Mouse (Mus musculus) kidney, embryonic 15.5 days (tissue): ENCODE results near the gene 1700029I15Rik. TPM values are rescaled to one million over a fixed set of nuclear protein-coding genes. Genes with fewer than 3 reads are reported as not detected.
A peak's percentile ranks its signal among the peaks of the same experiment; 100 is the strongest.
"Not testable (repeated sequence)": the region's sequence is repeated elsewhere in the genome, so short reads cannot be mapped to it uniquely, and the experiment has no call there.

Experiments used
- ATAC-seq: fragments of 200-750 bp; cut with Nextera tagmentation; replicated peaks from 2 replicates; pipeline ENCODE4 v1.8.0; 2017; ENCODE audit warnings: moderate TSS enrichment; ENCODE audit not compliant: low FRiP score
- H3K27ac ChIP-seq: fragments of 300-500 bp; sonication (generic); 2 replicates; pipeline ENCODE4 v1.5.1; 2015; ENCODE audit warnings: mild to moderate bottlenecking, inconsistent platforms
- H3K27me3 ChIP-seq: fragments of 300-500 bp; sonication (generic); 2 replicates; pipeline ENCODE4 v1.6.1; 2015; ENCODE audit warnings: inconsistent platforms
- H3K36me3 ChIP-seq: fragments of 300-500 bp; sonication (generic); 2 replicates; pipeline ENCODE4 v1.6.1; 2015; ENCODE audit warnings: inconsistent platforms
- H3K4me1 ChIP-seq: fragments of 300-500 bp; sonication (generic); 2 replicates; pipeline ENCODE4 v1.6.1; 2015; ENCODE audit warnings: inconsistent platforms
- H3K4me2 ChIP-seq: fragments of 300-500 bp; sonication (generic); 2 replicates; pipeline ENCODE4 v1.6.1; 2015; ENCODE audit warnings: moderate library complexity, mild to moderate bottlenecking, inconsistent platforms
- H3K4me3 ChIP-seq: fragments of 300-500 bp; sonication (generic); replicated peaks from 2 replicates; pipeline ENCODE4 v1.5.1; 2015; ENCODE audit warnings: mild to moderate bottlenecking, inconsistent platforms
- H3K9ac ChIP-seq: fragments of 300-500 bp; sonication (generic); 2 replicates; pipeline ENCODE4 v1.6.1; 2015; ENCODE audit warnings: mild to moderate bottlenecking, inconsistent platforms
- H3K9me3 ChIP-seq: fragments of 300-500 bp; sonication (generic); replicated peaks from 2 replicates; pipeline ENCODE4 v1.6.1; 2016; ENCODE audit warnings: inconsistent platforms
- WGBS: fragments of 180-500 bp; shearing (Covaris S2); methylation state at CpG from one replicate; pipeline ENCODE4 v1.1.7; 2015; ENCODE audit warnings: mixed read lengths; 5-methylcytosine and 5-hydroxymethylcytosine counted together
- polyA plus RNA-seq: library from polyadenylated mRNA; unstranded; fragments of >200 nt; fragmentation: Nextera tagmentation; extraction: Ambion mirVana; gene quantifications from 2 replicates; pipeline ENCODE4 v1.2.1, GENCODE M21; 2015

1700029I15Rik gene
- polyA plus RNA-seq, 1 experiment from 2014 or later: 3.2 TPM

DNA sequence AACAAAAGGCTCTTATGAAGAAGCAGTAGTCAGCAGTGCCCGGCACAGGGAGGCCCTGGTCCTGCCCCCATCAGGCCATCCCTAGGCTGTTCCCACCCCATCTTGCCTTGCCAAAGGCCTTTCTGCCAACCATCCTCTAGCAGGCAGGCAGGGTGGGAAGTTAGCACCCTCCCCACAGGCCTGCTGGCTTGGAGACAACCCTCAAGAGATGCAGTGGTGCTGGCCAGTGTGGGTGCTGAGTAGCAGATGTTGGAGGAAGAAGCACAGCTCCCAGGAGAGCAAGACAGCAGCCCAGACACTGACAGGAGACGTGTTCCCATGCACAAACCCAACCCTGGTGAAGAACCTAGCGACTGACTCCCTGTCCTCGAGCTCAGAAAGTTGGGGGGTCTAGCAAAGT is 5.3 kb downstream of the 1700029I15Rik start:
- Histone ChIP-seq H3K36me3 (peaks cover 49% of the 10 kb centered on the region), H3K9ac (no peak overlapping the region), H3K27me3 (no peaks in the 10 kb centered on the region), H3K9me3 (no peaks in the 10 kb centered on the region), H3K27ac (no peak overlapping the region), H3K4me2 (0 out of 2 replicates have a peak overlapping the region, but pooled peaks have one; percentile 88), H3K4me3 (0 out of 2 replicates have a peak overlapping the region, but pooled peaks have one; percentile 81), H3K4me1 (peaks cover 47% of the 10 kb centered on the region)
- no peak for ATAC-seq
- 88% methylated on average over 4 of the region's 4 CpGs for WGBS

DNA sequence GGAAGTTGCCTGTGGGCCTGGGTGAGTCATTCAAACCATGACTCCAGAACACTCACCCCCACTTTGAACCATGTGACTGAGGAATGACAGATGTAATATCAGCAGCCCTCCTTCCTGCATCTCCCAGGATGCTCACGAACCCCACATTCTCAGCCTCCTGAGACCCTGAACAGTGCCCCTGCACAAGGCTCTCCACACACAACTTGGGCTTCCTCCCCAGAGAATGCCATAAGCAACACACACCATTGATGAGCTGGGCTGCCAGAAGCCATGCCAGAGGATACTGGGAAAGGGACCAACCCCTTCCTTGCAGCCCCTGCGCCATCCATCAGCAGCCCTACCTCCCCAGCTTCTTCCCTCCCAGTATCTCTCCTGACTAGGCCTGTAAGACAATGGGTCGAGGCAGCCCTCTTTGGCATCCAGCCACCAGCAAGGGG is 5.8 kb downstream of the 1700029I15Rik start:
- peaks cover 52% of the 10 kb centered on the region for H3K4me1 ChIP-seq
- 0 out of 2 replicates have a peak overlapping the region, but pooled peaks have one; percentile 88 for H3K27ac ChIP-seq
- H3K4me3 ChIP-seq: peak overlapping the region; percentile 81
- peak overlapping the region; percentile 69 for H3K9ac ChIP-seq
- no peaks in the 10 kb centered on the region for H3K9me3 ChIP-seq
- H3K4me2 ChIP-seq: peak overlapping the region; percentile 88
- ATAC-seq: no peak
- H3K27me3 ChIP-seq: no peaks in the 10 kb centered on the region
- 61% methylated on average over 3 of the region's 3 CpGs for WGBS
- H3K36me3 ChIP-seq: peaks cover 44% of the 10 kb centered on the region

DNA sequence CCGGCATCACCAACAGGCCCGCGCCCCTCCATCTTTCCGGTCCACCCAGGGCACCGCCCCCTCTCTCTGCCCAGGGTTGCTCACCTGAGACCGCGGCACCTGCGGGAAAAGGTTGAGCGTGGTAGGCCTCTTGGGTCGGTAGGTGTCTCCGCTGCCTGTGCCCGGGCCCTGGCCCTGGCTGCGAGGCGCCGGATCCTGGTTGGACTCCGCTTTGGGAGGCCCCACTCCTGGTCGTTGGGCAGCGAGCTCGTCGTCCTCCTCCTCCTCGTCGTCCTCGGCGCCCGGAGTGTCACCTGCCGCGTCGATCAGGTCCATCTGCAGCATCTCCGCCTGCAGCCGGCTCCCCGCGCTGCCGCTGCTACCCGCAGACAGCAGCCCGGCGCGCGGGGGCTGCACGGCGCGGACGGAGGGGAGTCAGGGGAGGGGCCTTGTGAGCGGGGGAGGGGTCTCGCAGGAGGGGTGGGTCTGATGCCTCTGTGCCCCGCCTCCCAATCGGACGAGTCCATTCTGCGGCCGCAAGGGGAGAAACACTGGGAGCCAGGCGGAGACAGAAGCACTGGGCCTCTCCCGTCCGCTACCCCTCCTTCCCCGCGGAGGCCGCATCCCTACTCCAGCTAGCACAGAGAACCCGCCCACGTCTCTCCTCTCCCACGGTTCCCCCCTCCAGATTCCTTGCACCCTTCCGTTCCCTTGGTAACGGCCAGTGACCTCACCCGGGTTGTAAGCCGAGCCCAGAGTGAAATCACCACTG is 6.7 kb downstream of the 1700029I15Rik start:
- peak overlapping the region; percentile 88 for H3K27ac ChIP-seq
- under 1% methylated on average over 61 of the region's 62 CpGs for WGBS

DNA sequence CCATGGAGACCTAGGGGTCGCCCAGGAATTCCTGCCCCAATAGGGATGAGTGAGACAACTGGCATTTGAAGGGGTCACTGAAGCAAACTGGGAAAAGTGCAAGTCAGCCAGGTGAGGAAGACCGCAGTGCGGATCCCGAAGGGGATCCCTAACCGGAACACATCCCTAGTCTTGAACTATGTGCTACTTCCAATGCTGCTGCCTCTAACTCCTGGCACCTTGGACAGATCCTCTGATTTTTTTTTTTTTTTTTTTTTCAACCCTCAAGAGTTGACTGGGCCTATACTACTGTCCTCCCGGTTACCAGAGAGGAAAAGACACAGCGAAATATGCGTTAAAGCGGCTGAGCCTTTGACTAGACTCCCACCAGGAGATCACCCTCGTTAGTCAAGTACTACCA is 7.3 kb downstream of the 1700029I15Rik start:
- peaks cover 29% of the 10 kb centered on the region for H3K36me3 ChIP-seq
- peak overlapping the region; percentile 81 for H3K4me3 ChIP-seq
- peaks cover 56% of the 10 kb centered on the region for H3K4me1 ChIP-seq
- no peaks in the 10 kb centered on the region for H3K9me3 ChIP-seq
- 4% methylated on average over 10 of the region's 10 CpGs for WGBS
- peak overlapping the region; percentile 88 for H3K4me2 ChIP-seq
- ATAC-seq: no peak
- no peaks in the 10 kb centered on the region for H3K27me3 ChIP-seq
- H3K9ac ChIP-seq: 0 out of 2 replicates have a peak overlapping the region, but pooled peaks have one; percentile 69
- H3K27ac ChIP-seq: peak overlapping the region; percentile 88

More for the DNA sequence above, 6.7 kb downstream of the 1700029I15Rik start:
- peaks cover 56% of the 10 kb centered on the region for H3K4me1 ChIP-seq
- ATAC-seq: peak; percentile 90
- peak overlapping the region; percentile 81 for H3K4me3 ChIP-seq
- peaks cover 34% of the 10 kb centered on the region for H3K36me3 ChIP-seq
- H3K27me3 ChIP-seq: no peaks in the 10 kb centered on the region
- H3K9me3 ChIP-seq: no peaks in the 10 kb centered on the region
- H3K4me2 ChIP-seq: peak overlapping the region; percentile 88
- H3K9ac ChIP-seq: peak overlapping the region; percentile 69

DNA sequence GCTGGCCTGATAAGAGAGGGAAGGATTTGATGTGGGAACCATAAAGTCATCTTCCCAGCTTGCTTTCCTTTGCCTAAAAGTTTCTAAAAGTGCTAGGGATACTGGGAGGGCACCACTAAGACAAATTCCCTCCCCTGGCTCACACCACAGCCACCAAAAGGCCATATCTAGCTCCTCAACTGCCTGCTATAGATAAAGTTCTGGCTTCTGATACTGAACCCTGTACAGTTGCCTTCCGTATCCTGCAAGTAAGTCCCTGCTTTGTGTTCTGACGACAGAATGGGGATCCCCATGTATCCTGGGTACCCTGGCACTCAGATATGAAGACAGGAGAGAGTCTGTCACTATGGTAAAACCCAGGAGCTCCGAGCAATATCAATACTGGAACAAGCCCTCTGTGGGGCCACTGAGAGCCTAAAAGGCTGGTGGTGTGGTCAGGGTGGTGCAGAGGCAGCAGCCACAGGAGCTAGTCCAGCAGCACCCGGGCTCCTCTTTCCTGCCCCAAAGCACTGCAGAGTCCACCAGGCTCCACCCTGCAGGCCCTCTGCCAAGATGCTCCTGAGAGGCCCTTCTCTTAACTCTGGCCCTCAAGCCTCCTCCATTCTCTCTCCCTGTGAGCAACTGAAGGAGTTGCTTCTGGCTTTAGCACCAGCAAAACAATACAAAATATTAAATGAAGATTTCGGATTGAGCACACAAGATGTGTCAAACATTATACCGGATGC is 8.0 kb downstream of the 1700029I15Rik start:
- no peak for ATAC-seq
- peaks cover 56% of the 10 kb centered on the region for H3K4me1 ChIP-seq
- 0 out of 2 replicates have a peak overlapping the region, but pooled peaks have one; percentile 88 for H3K27ac ChIP-seq
- H3K4me3 ChIP-seq: no peak overlapping the region
- peaks cover 21% of the 10 kb centered on the region for H3K36me3 ChIP-seq
- no peaks in the 10 kb centered on the region for H3K9me3 ChIP-seq
- no peak overlapping the region for H3K9ac ChIP-seq
- H3K4me2 ChIP-seq: 0 out of 2 replicates have a peak overlapping the region, but pooled peaks have one; percentile 88
- 73% methylated on average over 6 of the region's 6 CpGs for WGBS
- no peaks in the 10 kb centered on the region for H3K27me3 ChIP-seq

DNA sequence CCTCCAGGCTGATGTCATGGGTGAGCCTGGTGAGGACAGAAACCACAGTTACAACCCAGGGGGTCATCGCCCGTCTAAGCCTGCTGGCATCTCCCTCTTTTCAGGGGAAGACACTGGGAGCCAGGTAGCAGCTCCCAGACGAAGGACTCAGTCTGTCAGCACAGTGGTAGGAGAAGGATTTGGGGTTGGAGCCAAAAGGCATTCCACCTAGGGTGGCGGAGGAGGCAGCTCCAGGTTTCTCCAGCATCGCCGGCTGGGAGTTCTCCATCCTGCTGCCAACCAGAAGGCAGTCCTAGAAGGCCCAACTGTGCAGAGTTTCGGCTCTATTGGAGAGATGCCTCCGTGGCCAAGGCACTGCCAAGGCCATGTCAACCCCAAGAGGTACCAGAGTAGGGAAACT is 8.8 kb downstream of the 1700029I15Rik start:
- Histone ChIP-seq H3K4me1 (peaks cover 56% of the 10 kb centered on the region), H3K9ac (no peak overlapping the region), H3K4me3 (no peak overlapping the region; the same call in 1 of the 2 replicates), H3K27me3 (no peaks in the 10 kb centered on the region), H3K4me2 (peak overlapping the region; percentile 67), H3K36me3 (peaks cover 14% of the 10 kb centered on the region), H3K27ac (0 out of 2 replicates have a peak overlapping the region, but pooled peaks have one; percentile 92), H3K9me3 (no peaks in the 10 kb centered on the region)
- ATAC-seq: no peak
- WGBS: 82% methylated on average over 8 of the region's 8 CpGs

DNA sequence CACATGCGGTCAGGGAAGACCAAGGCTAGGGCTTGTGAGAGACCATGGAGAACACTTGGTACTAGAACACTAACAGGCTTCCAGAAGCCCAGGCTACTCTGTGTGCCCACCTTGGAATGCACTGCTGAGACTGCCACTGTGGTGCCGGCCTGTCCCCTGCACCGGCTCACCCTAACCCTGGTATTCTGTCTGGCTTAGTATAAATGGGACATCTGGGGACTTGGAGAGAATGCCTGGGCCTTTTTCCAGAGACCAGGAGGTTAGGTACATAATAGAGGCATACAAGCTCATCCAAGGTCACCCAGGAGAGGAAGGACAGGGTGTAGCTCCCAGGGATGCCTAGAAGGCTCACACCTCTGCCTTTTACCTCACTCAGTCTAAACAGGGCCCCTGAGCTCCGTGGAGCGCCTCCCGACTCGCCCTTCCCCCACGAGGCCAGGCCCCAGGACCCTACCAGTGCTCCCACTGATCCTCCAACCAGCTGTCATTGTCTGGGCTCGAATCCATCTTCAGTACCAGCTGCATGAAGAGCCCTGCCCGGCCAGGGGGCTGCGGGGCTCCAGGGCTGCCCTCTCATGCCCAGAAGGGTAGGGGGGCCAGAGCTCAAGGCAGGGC is 9.5 kb downstream of the 1700029I15Rik start:
- H3K4me3 ChIP-seq: peak overlapping the region; percentile 46
- no peaks in the 10 kb centered on the region for H3K27me3 ChIP-seq
- H3K4me2 ChIP-seq: peak overlapping the region; percentile 67
- 19% methylated on average over 11 of the region's 11 CpGs for WGBS
- H3K9ac ChIP-seq: peak overlapping the region; percentile 48
- peak overlapping the region; percentile 92 for H3K27ac ChIP-seq
- H3K4me1 ChIP-seq: peaks cover 56% of the 10 kb centered on the region
- ATAC-seq: peak; percentile 3; the same call in 1 of the 2 replicates
- no peaks in the 10 kb centered on the region for H3K9me3 ChIP-seq
- peaks cover 7% of the 10 kb centered on the region for H3K36me3 ChIP-seq

DNA sequence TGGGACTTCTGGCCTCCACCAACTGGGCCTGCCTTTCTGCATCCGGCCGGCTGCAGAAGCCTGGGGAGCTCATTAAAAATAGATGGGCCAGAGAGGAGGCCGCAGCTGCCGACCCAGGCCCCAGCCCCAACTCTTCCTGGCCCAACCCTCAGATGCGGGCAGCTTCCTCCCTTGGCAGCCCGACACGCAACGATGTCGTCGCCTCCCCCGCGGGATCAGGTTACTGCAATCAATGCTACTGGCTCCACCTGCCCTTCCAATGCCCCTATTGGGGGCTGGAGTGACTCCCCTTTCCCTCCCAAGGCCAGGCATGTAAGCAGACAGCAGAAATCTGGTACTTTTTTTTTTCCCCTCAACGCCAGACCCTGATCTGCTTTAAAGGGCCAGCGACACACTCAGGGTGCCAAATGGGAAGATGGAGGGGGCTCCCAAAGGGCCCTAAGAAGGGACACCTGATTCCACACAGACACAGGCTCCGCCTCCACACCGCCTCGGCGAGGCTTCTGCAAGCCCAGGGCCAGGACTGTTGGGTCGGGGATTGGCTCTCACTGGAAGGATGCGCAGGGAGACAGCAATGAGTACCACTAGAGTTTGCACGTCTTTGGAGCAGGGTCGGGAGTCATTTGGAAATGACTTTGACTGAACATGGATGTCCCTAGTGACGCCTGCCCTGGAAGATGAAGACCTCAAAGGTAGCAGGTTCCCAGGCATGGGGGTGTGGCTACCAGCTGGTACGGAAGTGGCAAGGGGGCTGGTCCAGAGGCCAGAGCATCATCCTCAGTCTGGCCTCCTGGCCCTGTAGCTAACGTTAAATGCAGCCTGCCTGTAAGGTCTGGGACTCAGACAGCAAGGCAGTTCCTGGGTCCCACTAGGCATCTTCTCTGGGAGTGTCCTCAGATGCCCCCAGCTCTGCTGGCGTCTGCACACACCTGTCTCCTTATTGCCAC is 10.3 kb downstream of the 1700029I15Rik start:
- ATAC-seq: peak; percentile 12; the same call in 1 of the 2 replicates
- WGBS: 2% methylated on average over 26 of the region's 26 CpGs
- Histone ChIP-seq H3K9me3 (no peaks in the 10 kb centered on the region), H3K4me1 (peaks cover 55% of the 10 kb centered on the region), H3K9ac (peak overlapping the region; percentile 48), H3K27ac (peak overlapping the region; percentile 92), H3K4me2 (peak overlapping the region; percentile 67), H3K27me3 (no peaks in the 10 kb centered on the region), H3K36me3 (no peaks in the 10 kb centered on the region), H3K4me3 (peak overlapping the region; percentile 46)

DNA sequence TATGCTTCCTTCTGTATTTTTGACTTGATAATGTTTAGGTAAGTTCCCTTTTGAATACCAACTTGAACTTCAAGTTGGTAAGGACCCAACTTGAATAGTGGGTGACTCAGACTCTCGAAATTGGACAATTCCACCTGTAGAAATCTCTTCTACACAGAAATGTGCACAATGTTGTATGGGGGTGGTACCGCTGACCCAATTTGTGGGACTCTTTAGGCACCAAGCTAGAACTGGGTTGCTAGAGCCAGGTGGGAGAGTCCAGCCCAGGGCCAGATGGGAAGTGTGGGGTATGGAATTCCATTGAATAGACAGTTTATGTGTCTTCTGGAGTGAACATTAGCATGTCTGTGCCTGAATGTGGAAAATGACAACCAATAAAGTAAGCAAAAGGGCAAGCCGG is 13.2 kb downstream of the 1700029I15Rik start:
- Histone ChIP-seq H3K27me3 (peaks cover 3% of the 10 kb centered on the region), H3K9me3 (no peaks in the 10 kb centered on the region), H3K4me3 (no peak overlapping the region), H3K4me1 (peaks cover 32% of the 10 kb centered on the region), H3K9ac (no peak overlapping the region), H3K27ac (no peak overlapping the region), H3K4me2 (no peak overlapping the region), H3K36me3 (no peaks in the 10 kb centered on the region)
- ATAC-seq: no peak
- 85% methylated on average over 3 of the region's 3 CpGs for WGBS

DNA sequence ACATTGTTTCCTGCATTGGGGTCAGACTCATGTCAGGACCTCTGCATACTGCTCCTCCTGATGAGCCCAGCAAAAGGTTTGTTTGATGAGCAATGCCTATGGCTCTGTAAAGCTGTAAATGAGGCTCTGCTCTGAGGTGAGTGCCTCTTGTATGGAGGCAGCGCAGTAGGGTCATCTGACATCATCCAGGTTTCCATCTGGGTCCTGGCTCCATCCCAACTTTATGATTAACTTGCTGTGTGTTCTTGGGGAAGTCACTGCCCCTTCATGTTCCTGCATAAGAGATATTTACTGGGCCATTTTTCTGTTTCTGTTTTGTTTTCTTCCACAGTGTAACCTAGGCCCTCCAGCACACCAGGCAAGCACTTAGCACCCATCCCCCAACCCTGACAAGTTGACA is 15.1 kb downstream of the 1700029I15Rik start:
- Histone ChIP-seq H3K4me2 (no peak overlapping the region), H3K36me3 (no peaks in the 10 kb centered on the region), H3K4me3 (no peak overlapping the region), H3K4me1 (peaks cover 23% of the 10 kb centered on the region), H3K27me3 (peaks cover 8% of the 10 kb centered on the region), H3K27ac (no peak overlapping the region), H3K9ac (no peak overlapping the region), H3K9me3 (no peaks in the 10 kb centered on the region)
- no peak for ATAC-seq
- 67% methylated on average over 1 of the region's 1 CpGs for WGBS

DNA sequence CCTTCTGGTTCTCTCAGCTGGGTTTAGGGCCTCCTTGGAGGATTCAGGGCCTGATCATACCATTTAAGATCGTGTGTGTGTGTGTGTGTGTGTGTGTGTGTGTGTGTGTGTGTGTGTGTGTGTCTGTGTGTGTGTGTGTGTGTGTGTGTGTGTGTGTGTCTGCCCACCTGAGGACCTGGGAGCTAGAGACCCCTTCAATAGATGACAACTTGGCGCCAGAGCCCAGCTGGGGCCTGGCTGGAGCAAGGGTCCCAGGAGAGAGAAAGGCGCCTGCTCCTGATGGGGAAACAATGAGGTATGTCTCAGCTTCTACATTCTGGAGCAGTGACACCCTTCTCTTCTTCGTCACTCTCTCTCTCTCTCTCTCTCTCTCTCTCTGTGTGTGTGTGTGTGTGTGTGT is 17.5 kb downstream of the 1700029I15Rik start:
- Histone ChIP-seq H3K36me3 (peaks cover 14% of the 10 kb centered on the region), H3K4me1 (peaks cover 11% of the 10 kb centered on the region)
- not testable (repeated sequence) for H3K9ac ChIP-seq, H3K27me3 ChIP-seq, H3K4me2 ChIP-seq, H3K4me3 ChIP-seq, H3K9me3 ChIP-seq, H3K27ac ChIP-seq, ATAC-seq
- WGBS: 83% methylated on average over 3 of the region's 4 CpGs
